Mouse (Mus musculus): Measurements from ENCODE around the gene Csnk2b. TPM values are rescaled to one million over a fixed set of nuclear protein-coding genes. Genes with fewer than 3 reads are reported as not detected.

Gene Csnk2b
- polyA plus RNA-seq, 1 experiment from 2014 or later = 353 TPM

DNA sequence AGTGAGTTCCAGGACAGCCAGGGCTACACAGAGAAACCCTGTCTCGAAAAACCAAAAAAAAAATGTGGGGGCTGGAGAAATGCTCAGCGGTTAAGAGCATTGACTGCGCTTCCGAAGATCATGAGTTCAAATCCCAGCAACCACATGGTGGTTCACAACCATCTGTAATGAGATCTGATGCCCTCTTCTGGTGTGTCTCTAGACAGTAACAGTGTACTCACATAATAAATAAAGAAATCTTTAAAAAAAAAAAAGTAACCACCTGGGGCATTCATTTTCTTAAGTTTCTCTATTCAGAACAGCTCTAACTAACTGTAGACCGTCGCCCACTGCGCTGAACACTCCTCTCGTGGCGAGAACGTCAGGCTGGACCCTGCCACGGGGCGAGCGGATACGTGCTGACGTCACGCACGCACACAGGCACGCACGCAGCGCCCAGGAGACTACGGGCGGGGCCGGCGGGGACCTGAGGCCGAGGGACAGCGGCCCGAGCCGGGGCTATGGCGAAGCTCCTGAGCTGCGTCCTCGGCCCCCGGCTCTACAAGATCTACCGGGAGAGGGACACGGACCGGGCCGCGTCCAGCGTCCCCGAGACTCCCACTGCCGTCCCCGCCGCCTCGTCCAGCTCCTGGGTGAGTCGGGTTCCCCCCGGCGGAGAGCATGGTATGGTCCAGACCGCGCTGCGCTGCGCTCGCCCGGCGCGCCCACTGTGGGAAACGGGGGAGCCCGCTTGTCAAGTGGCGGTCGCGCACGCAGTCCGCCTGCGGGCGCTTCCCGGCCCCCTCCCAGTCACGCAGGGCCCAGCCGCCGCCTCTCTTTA lies 32.8 kb downstream of the Csnk2b start, which contains the start of gene Abhd16a:
Abhd16a (plus strand) TSS at position 439 of the 820 bp plus-strand sequence.
- DNase-seq (ENCODE audit: low spot score) = peak; percentile 94

DNA sequence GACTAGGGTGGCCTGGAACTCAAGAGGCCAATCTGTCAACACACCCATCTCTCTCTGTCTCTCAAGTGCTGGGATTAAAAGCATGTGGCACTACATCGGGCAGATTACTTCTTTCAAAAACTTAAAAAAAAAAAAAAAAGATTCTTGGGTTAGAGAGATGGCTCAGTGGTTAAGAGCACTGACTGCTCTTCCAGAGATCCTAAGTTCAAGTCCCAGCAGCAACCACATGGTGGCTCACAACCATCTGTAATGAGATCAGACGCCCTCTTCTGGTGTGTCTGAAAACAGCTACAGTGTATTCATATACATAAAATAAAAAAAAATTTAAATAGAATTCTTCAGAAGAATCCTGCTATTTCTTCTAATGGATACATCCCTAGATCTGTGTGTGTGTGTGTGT lies 33.7 kb downstream of the Csnk2b start:
- no peak for DNase-seq (ENCODE audit: low spot score)

DNA sequence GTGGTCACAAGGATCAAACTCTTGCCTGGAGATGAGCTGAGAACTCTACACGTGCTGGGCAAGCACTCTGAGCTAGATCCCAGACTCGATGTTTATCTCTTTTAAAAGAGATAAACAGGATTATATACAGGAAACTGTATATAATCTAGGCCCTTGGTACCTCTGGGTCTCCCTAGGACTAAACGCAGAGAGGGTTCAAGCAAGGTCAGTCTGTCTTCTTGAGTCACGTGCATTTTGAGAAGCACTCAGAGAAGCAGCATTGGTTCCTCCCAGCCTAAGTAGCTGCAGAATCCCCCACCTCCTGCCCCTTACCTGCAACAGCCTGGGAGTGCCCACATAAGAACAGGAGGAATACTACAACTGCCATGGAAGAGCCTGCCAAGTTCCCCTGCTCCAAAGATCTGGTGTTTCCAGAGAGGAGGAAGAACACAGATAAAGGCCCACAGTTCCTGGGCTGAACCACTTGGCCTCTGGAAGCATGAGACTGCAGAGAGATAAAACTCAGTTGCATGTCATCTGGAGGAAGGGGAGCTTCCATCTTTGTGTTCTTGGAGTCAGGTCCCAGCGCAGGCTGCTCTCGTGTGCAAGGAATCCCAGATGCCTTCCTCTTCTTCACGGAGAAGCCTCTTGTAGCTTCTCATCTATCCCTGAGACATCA lies 36.5 kb downstream of the Csnk2b start, which contains the start of gene Ly6g6f:
Ly6g6f (minus strand) TSS at position 403 of the 658 bp plus-strand sequence.
- DNase-seq (ENCODE audit: low spot score) = no peak

DNA sequence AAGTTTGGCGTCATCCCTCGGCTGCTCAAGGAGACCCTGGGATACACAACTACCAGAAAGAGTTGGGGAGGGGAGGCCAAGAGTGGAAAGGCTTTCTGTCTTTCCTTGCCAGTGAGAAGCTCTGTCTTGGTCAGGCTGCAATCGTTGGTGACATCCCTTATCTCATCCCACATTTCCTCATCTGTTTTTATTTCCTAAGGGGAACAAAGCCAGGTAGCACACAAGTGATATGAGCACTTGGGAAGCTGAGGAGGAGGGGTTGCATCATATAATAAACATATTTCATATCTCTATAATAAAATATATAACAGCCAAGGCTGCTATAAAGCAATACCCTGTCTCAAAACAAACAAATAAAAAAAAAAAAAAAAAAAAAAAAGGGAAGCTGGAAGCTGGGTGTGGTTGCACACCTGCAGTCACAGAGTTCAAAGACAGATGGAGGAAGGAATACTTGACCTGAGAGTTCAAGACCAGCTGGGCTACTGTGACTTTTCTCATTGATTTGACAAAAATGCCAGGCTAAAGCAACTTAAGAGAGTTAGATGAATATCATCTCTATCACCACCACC lies 37.8 kb downstream of the Csnk2b start:
- DNase-seq (ENCODE audit: low spot score) = no peak

DNA sequence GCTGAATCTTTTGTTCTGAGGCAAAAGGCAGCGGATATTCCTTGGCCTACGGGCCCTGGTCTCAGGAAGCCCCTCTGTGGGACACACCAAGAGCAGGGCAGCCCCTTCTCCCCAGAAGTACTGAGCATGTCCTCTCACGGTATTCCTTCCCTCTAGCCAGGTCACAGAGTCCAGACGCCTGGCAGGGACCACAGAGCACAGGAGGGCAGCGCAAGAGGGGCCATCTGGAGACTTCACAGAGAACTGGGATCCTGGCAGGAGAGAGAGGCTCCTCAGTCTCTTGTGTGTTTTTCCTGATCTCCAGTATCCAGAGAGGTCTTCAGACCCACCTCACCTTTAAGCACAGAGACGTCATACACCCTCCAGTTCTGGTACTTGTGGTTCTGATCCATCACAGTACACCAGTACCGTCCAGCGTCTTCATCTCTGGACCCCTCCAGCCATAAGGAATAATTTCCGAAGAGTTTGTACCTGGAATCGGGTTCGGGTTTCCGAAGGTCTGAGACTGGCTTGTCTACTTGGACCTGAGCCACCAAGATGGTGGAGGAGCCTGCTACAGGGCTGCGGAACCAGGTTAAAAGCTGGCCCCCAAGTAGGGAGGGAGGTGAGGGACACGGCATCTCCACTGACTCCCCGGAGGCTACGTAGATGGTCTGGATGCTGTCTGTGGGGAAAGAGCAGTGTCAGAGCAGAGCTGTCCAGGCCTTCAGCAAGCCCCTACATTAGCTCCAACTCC lies 38.8 kb downstream of the Csnk2b start:
- no peak for DNase-seq (ENCODE audit: low spot score)

DNA sequence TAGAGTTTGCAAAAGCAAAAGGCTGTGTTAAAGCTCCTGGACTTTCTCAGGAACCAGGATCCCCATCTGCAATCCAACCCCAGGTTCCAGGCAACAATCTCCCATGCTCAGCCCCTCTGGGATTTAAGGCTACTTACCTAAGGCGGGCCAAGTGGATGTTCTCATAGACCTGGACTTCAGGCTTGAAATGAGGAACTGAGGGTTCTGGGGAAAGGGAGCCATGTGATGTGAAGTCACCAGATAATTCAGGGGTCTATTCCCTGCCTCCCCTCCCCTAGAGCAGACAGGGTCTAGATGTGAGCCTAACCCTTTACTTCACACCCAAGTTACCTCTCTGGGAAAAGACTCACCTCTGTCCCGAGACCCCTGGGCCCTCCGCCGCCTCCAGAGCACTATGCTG lies 41.1 kb downstream of the Csnk2b start:
- DNase-seq (ENCODE audit: low spot score) = no peak

DNA sequence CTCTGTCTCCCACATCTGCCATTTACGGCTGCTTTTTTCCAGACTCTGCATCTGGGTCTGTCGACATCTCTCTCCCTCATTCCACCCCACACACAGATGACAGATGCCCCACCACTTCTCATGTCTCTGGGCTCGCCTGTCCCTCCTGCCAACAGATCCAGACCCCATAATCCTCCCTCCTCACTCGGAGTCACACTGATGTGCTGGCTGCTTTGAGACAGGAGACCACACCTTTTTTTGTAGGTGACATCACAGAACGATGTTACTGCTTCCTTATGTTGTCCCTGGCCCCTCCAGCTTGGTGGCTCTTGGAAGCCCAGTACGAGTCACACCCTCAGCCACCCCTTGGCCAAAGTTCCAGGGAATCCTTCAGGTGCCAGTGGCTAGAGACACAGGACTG lies 41.6 kb downstream of the Csnk2b start:
- no peak for DNase-seq (ENCODE audit: low spot score)

DNA sequence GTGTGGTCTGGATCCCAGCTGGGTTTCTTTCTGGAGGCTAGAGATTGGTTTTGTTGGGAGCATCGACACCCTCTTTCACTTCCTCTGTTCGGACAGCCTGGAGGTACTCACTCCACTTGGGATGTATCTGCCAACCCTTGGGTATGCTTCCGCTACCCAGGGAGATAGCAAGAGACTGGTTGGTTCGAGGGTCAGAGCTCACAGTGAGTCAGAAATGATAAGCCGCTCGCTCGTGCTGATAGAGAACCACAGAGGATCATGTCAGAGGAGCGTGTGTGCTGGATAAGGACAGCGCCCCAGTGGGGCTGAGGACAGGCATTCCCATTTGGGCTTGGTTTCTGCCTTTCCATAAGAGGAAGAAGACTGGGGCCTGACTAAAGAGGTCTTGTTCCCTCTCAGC lies 42.1 kb downstream of the Csnk2b start:
- no peak for DNase-seq (ENCODE audit: low spot score)

DNA sequence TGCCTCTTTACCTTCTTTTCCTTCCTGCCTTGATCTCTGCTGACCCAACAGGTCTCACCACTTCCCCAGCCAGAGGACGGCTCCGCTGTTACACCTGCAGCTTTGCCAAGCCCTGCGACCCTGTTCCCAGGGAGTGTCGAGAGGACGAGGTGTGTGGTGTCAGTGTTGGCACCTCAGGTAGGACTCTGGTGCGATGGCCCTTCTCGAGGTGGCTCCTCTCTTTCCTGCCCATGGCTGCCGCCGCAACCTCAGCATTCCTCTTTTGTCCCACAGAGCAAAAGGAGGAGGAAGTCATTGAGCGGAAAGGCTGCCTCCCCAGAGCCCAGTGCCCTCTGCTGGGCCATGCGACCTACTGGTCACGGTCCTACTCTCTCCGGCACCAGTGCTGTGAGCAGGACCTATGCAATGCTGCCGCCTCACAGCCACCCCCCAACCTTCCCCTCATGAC lies 44.0 kb downstream of the Csnk2b start, which contains the start of gene Ly6g6d:
Ly6g6d (minus strand) TSS at position 280 of the 448 bp plus-strand sequence.
- no peak for DNase-seq (ENCODE audit: low spot score)

DNA sequence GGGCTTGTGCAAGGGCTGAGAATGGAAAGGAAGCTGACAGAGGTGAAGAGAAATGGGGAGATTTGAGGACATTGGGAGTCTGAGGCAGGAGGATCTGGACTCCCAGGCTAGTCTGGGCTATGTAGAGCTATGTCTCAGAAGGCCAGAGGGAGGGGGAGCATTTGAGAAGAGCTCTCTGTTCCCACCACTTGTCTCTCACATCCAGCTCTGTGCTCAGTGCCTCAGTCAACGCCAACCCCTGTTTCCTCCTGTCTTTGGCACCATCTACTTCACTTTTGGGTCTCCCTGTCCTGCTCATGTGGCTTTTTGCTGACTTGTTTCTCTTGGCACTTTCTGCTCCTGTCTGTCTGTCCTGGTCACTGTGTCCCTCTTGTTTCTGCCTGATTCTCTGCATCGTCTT lies 44.6 kb downstream of the Csnk2b start:
- DNase-seq (ENCODE audit: low spot score) = no peak

DNA sequence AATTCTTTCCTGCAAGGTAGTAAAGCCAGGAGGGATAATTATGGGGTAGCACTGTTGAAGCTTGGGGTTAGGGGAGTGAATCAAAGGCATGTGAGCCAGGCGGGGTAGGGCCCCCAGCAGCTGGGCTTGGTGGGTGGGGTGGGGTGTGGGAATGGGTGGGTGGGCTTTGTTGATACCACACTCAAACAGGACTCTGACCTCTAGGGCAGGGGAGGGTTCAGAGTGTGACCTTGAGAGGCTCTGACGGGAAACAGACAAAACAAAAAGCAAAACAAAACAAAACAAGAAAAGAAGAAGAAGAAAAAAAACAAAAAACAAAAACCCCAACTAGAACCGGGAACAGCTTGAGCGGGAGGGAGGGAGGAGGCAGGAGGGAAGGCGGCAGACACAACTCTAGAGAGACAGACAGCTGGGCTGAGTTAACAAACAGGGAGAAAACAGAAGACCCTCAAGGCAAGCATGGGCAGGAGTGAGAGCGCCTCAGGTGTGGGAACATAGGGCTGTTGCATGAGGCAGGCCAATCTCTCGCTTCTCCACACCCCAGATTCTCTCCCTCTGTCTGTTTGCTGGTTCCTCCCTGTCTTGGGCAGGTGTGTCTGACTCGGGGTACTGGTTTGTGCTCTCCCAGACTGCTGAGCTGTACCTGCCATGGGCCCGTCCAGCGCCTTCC lies 45.2 kb downstream of the Csnk2b start, which contains the start of gene Ly6g6e:
Ly6g6e (plus strand) TSS at position 396 of the 670 bp plus-strand sequence.
- no peak for DNase-seq (ENCODE audit: low spot score)

DNA sequence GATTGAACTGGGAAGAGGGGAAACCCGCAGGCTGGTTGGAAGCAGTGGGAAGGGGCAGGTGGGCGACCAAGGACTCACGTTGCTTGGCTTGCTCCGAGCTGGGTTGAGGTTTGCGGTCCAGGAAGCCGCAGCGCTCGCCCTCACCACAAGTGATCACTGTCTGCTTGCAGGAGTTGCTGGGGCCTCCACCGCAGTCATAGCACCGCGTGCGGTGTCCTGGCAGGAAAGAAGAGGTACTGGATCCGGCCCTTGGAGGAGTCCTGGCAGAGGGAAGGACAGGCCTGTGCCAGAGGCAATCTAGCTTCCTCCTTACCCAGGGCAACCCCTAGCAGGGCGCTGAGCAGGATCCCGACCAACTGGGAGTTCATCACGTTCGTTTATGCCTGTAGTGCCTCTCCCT lies 47.8 kb downstream of the Csnk2b start:
- peak; percentile 46 for DNase-seq (ENCODE audit: low spot score)

DNA sequence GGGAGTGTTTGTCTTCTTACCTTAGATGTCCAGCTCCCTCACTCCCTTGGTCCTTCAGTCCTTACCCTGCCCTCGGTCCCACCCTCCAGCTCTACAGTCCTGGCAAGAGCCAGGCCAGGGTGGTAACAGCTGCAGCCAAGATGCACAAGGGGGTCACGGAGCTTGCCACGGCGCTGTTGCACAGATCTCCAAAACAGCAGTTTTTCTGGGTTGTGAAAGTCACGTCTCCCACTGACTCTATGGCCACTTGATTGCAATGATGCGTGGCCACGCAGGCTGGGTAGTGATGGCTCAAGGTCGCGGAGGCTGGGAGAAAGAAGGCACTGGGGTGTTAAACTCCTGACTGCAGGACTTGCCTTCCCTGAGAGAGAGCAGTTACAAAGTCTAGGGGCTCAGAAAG lies 50.4 kb downstream of the Csnk2b start:
- DNase-seq (ENCODE audit: low spot score) = no peak

DNA sequence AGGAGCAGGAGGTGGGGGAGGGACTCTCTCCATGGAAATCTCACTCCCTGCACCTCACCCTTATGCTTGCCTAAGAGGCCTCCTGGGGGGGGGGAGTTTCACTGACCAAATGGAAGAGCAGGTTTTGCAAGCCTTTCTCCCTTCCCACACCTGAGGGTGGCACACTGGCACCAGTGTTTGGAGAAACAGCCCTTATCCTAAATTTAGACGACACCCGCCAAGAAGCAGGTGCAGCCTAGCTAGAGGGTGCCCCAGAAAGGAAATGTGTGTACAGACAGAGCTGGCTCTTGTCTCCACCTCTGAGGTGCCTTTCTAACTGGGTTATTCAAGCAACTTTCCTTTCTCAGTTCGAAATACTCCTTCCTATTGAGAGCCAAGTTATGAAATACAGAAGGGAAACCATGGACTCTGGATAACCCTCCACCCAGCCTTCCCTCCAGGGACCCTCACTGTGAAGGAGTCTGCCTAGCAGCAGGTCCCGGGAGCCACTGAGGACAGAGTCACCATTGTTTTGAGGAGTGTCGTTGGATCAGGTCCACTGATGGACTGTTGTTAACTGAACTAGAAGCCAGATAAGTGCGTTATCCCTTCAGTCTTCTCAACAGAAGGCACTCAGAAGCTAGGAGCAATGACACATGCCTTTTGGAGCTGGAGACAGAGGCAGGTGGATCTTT lies 51.2 kb downstream of the Csnk2b start:
- peak; percentile 82 for DNase-seq (ENCODE audit: low spot score)

DNA sequence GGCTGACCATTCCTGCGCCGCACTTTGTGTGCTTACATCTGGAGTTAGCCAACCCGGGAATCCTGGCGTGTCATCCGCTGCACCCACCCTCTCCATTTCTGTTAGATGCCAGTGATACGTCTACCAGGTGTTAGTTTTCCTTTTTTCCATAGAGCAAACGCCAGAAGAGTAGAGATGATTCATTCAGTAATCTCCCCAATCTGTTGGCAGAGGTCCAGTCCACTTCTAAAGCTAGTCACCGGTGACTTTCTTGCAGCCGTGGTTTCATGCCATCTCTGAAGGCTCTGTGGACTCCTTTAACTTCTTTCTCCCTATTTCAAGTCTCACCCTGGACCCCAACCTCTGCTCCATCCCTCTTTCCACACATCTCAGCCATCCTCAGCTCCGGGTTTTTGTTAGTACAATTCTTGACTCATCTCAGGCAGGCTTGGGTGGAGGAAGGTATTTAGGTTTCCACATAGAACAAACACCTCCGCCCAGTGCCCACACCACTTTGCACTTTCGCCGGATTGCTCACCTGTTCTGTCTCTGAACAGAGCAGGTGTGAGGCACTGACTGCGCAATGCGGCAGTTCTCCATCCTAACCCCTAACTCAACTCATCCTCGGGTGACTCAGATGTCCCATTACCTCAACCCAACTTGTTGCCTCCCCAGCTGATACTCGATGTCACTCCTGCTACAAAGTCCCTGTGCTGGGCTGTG lies 53.5 kb downstream of the Csnk2b start:
- no peak for DNase-seq (ENCODE audit: low spot score)

Measured in thymus, postnatal 0 days (tissue).